ENCODE assay signal across 7 mouse cellular contexts in the genomic region with DNA sequence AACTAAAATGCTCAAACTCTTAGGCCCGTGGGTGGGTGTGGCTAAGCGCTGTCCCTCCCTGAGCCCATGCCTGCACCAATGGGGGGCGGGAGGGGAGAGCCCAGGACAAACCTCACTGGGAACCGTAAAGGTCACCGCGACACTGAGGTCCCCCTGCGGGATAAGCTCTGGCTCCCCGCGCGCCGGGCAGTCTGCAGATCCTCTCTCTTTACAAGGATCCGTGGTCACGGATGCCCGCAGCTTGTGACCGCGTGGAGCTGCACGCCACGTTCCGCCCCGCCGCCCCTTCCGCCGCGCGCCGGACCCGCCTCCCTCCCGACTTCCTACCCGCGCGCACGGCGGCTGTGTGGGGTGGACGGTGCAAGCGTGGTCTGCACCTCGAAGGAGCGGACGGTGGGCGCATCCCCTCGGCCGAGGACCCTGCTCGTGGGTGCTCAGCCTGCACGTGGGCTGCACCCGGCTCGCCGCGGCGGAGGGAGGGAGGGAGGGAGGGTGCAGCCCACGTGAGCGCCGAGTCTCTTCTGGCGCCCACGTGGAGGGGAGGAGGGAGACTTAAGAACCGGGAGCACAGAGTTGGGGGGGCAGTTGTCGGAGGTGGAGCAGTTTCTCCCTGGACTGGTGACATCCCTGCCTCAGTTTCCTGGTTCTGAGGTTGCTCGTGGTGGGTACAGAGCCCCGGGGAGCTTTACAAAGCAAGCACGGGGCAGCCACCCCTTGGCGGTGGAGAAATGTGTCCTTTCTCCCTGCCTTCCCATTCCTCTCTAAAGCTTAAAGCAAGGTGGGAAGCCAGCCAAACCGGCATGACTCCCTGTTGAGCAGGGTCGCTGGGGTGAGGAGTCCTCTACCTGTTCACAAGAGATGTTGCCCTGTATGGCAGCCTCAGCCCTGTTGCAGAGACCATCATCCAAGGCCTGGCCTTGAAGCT. TPM values are rescaled to one million over a fixed set of nuclear protein-coding genes. Genes with fewer than 3 reads are reported as not detected.
DNase-seq lines count a peak whose midpoint lies in the region; ATAC-seq and TF ChIP-seq lines count a peak whose summit lies in the region.

No protein-coding gene starts in this region.

- H3K4me1 ChIP-seq in kidney, adult 2 months (ENCODE audit: control insufficient read depth, insufficient read depth, low read length) = no peaks in the 10 kb centered on the region
- H3K4me1 ChIP-seq in limb, embryonic 14.5 days (ENCODE audit: control insufficient read depth, insufficient read depth, low read length) = peaks cover 6% of the 10 kb centered on the region; the same call in 1 of the 2 replicates
- H3K4me1 ChIP-seq in midbrain, embryonic 16.5 days (ENCODE audit: control insufficient read depth, insufficient read depth, low read length) = peaks cover 5% of the 10 kb centered on the region; the same call in 1 of the 2 replicates

- under 1% methylated on average over 60 of the region's 61 CpGs for WGBS in kidney, adult 2 months
- under 1% methylated on average over 51 of the region's 61 CpGs for WGBS in limb, embryonic 14.5 days
- WGBS in midbrain, embryonic 16.5 days = under 1% methylated on average over 49 of the region's 61 CpGs

- peak; percentile 92 for ATAC-seq in limb, embryonic 14.5 days (ENCODE audit: low FRiP score, low read depth)
- peak; percentile 91 for ATAC-seq in midbrain, embryonic 16.5 days

- no peak for TF ChIP-seq POLR2A in kidney, adult 2 months (IDR thresholded peaks at IDR 0.05; ENCODE audit: low read depth, low read length)
- TF ChIP-seq POLR2A in limb, embryonic 14.5 days (IDR thresholded peaks at IDR 0.05; ENCODE audit: borderline replicate concordance, extremely low read depth, insufficient read depth, insufficient read length) = peak; percentile 28; the same call in 1 of the 2 replicates

- TF ChIP-seq CTCF in kidney, adult 2 months (conservative IDR thresholded peaks at IDR 0.05; ENCODE audit: insufficient read depth, insufficient read length, low read depth, low read length) = no peak

- DNase-seq in adrenal gland, adult 2 months = peak; percentile 79
- DNase-seq in embryo, embryonic 11 days = peak; percentile 90
- peak; percentile 33 to 38 for DNase-seq in heart, adult 18-20 months
- peak; percentile 63 for DNase-seq in kidney, adult 2 months
- peak; percentile 81 for DNase-seq in limb, embryonic 14.5 days (ENCODE audit: low spot score)
- peak; percentile 30 to 56 for DNase-seq in spleen, postnatal 10 days (ENCODE audit: low spot score in 2 of 2)

- H3K4me3 ChIP-seq in kidney, adult 2 months (ENCODE audit: insufficient read depth, low read depth, low read length) = peak overlapping the region; percentile 90
- peak overlapping the region; percentile 71 for H3K4me3 ChIP-seq in limb, embryonic 14.5 days (replicated peaks; ENCODE audit: low read length)
- peak overlapping the region; percentile 71 for H3K4me3 ChIP-seq in midbrain, embryonic 16.5 days (ENCODE audit: low read depth, low read length)

- peak overlapping the region; percentile 76 for H3K9ac ChIP-seq in limb, embryonic 14.5 days (ENCODE audit: low read depth, low read length, severe bottlenecking)
- H3K9ac ChIP-seq in midbrain, embryonic 16.5 days (ENCODE audit: low read depth, low read length) = peak overlapping the region; percentile 70

- no peaks in the 10 kb centered on the region for H3K27me3 ChIP-seq in kidney, adult 2 months (replicated peaks; ENCODE audit: control insufficient read depth, insufficient read depth, low read length)
- no peaks in the 10 kb centered on the region for H3K27me3 ChIP-seq in limb, embryonic 14.5 days (ENCODE audit: control insufficient read depth, insufficient read depth, low read length)
- H3K27me3 ChIP-seq in midbrain, embryonic 16.5 days (ENCODE audit: control insufficient read depth, insufficient read depth, low read depth, low read length) = no peaks in the 10 kb centered on the region

- no peak overlapping the region for H3K27ac ChIP-seq in kidney, adult 2 months (ENCODE audit: insufficient read depth, low read depth, low read length)
- H3K27ac ChIP-seq in limb, embryonic 14.5 days (replicated peaks; ENCODE audit: low read depth, low read length) = peak overlapping the region; percentile 62
- no peak overlapping the region for H3K27ac ChIP-seq in midbrain, embryonic 16.5 days (ENCODE audit: low read length)

- no peaks in the 10 kb centered on the region for H3K9me3 ChIP-seq in limb, embryonic 14.5 days (ENCODE audit: control insufficient read depth, low read length)
- H3K9me3 ChIP-seq in midbrain, embryonic 16.5 days (replicated peaks; ENCODE audit: control insufficient read depth, low read length, poor library complexity, severe bottlenecking) = no peaks in the 10 kb centered on the region

- peak overlapping the region; percentile 85 for H3K4me2 ChIP-seq in limb, embryonic 14.5 days (replicated peaks; ENCODE audit: low read depth, low read length, severe bottlenecking)
- H3K4me2 ChIP-seq in midbrain, embryonic 16.5 days (ENCODE audit: low read length) = peak overlapping the region; percentile 86

- H3K36me3 ChIP-seq in kidney, adult 2 months (ENCODE audit: control insufficient read depth, insufficient read depth, low read length) = no peaks in the 10 kb centered on the region
- peaks cover 17% of the 10 kb centered on the region for H3K36me3 ChIP-seq in limb, embryonic 14.5 days (ENCODE audit: control insufficient read depth, insufficient read depth, low read length)
- H3K36me3 ChIP-seq in midbrain, embryonic 16.5 days (ENCODE audit: control insufficient read depth, insufficient read depth, low read length) = no peaks in the 10 kb centered on the region

RNA-seq across cellular contexts. Expression of gene Dctd, which starts 11.2 kb away (rescaled TPM):
- total RNA-seq in adrenal gland, adult 2 months (2021) = 1 to 10 TPM; 2.6 to 3.0 TPM
- 2.6 and 2.8 TPM in 2 replicates for polyA plus RNA-seq in adrenal gland, adult 2 months (2012; rRNA removed)
- under 1 TPM; 0.82 to 0.87 TPM for total RNA-seq in heart, adult 18-20 months (2021)
- 1.3 and 1.8 TPM in 2 replicates for polyA plus RNA-seq in kidney, adult 2 months (2012; rRNA removed)
- polyA plus RNA-seq in limb, embryonic 14.5 days (2012; rRNA removed) = 67.7 and 70.5 TPM in 2 replicates
- polyA plus RNA-seq in limb, embryonic 14.5 days (2014; fragmentation: Nextera tagmentation; extraction: Ambion mirVana) = 34.5 and 36.0 TPM in 2 replicates
- polyA plus RNA-seq in midbrain, embryonic 16.5 days (2015; fragmentation: Nextera tagmentation; extraction: Ambion mirVana) = 15.5 and 16.0 TPM in 2 replicates

Comparison
In these comparisons a context has a peak if more than half of its experiments do, and no peak if none do; other contexts are left out.
1. DNase-seq: peak in every context shown above with its lines; median percentile 90 in embryo, embryonic 11 days; 81 in limb, embryonic 14.5 days; 79 in adrenal gland, adult 2 months; 63 in kidney, adult 2 months; 43 in spleen, postnatal 10 days; 36 in heart, adult 18-20 months.